Mouse (Mus musculus): ENCODE data around the gene Cd5. TPM values are rescaled to one million over a fixed set of nuclear protein-coding genes. Genes with fewer than 3 reads are reported as not detected.

Gene Cd5
- polyA plus RNA-seq, 1 experiment = 2.6 TPM

GRCm38 (mm10) chr19:10768694-10769428, 30.1 kb upstream of the Cd5 start:
- Histone ChIP-seq H3K27me3 (ENCODE audit: control insufficient read depth, insufficient read depth, low read length) (no peaks in the 10 kb centered on the region), H3K4me3 (ENCODE audit: low read depth, low read length) (no peak overlapping the region), H3K36me3 (ENCODE audit: control insufficient read depth, insufficient read depth, low read length) (no peaks in the 10 kb centered on the region), H3K4me1 (ENCODE audit: control insufficient read depth, insufficient read depth, insufficient read length, low read length) (no peaks in the 10 kb centered on the region), H3K27ac (ENCODE audit: insufficient read depth, low read depth, low read length) (no peak overlapping the region)
- WGBS = 70% methylated on average over 6 of the region's 6 CpGs
- TF ChIP-seq POLR2A (IDR thresholded peaks at IDR 0.05; ENCODE audit: low read depth, low read length) = no peak
- TF ChIP-seq CTCF (IDR thresholded peaks at IDR 0.05; ENCODE audit: extremely low read depth, insufficient read length, insufficient replicate concordance, low read depth, low read length) = no peak

DNA sequence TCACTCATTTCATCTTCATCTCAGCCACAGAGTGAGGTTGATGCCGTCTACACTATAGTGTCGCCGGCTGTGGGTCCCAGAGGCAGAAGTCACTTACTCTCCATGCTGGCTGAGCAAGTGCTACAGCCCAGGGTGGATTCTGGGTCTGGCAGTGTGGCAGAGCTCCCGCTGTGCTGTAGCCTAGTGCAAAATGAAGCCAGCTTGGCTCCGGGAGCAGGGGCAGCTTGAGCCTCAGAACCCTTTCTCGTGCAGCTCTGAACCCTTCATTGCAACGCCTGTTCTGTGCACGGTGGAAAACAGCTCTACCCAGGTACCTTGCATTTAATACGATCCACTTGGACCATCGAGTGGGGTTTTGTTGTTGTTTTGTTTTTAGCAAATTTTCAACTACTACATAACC, 28.8 kb upstream of the Cd5 start:
- H3K4me1 ChIP-seq (ENCODE audit: control insufficient read depth, insufficient read depth, insufficient read length, low read length) = no peaks in the 10 kb centered on the region
- H3K36me3 ChIP-seq (ENCODE audit: control insufficient read depth, insufficient read depth, low read length) = no peaks in the 10 kb centered on the region
- TF ChIP-seq CTCF (IDR thresholded peaks at IDR 0.05; ENCODE audit: extremely low read depth, insufficient read length, insufficient replicate concordance, low read depth, low read length) = no peak
- TF ChIP-seq POLR2A (IDR thresholded peaks at IDR 0.05; ENCODE audit: low read depth, low read length) = no peak
- H3K27ac ChIP-seq (ENCODE audit: insufficient read depth, low read depth, low read length) = no peak overlapping the region
- no peak overlapping the region for H3K4me3 ChIP-seq (ENCODE audit: low read depth, low read length)
- WGBS = 87% methylated on average over 10 of the region's 10 CpGs
- H3K27me3 ChIP-seq (ENCODE audit: control insufficient read depth, insufficient read depth, low read length) = no peaks in the 10 kb centered on the region

- Histone ChIP-seq H3K4me1 (ENCODE audit: control insufficient read depth, insufficient read depth, insufficient read length, low read length) (no peaks in the 10 kb centered on the region), H3K27me3 (ENCODE audit: control insufficient read depth, insufficient read depth, low read length) (no peaks in the 10 kb centered on the region), H3K36me3 (ENCODE audit: control insufficient read depth, insufficient read depth, low read length) (no peaks in the 10 kb centered on the region), H3K4me3 (ENCODE audit: low read depth, low read length) (no peak overlapping the region), H3K27ac (ENCODE audit: insufficient read depth, low read depth, low read length) (no peak overlapping the region)
- WGBS = 67% methylated on average over 21 of the region's 21 CpGs
- no peak for TF ChIP-seq POLR2A (IDR thresholded peaks at IDR 0.05; ENCODE audit: low read depth, low read length)
- TF ChIP-seq CTCF (IDR thresholded peaks at IDR 0.05; ENCODE audit: extremely low read depth, insufficient read length, insufficient replicate concordance, low read depth, low read length) = no peak
Measured at GRCm38 (mm10) chr19:10763381-10764031, 24.7 kb upstream of the Cd5 start.

DNA sequence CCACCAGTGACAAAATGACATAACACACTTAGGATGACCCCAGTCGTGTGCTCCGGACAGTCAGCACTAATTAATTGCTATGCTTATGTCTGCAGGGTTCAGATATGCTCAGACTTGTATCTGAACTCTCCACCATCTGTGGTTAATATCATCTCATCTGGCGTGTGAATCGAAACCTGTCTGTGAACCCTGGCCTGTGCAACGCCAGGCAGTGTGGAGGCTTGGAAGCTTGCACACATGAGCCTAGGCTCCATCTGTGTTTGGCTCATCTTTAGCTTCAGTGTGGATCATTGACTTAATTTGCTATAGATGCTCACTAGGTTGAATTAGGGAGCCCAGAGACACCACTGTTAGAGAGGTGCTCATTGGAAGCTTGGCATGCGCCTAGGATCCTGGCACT, 23.7 kb upstream of the Cd5 start:
- H3K27ac ChIP-seq (ENCODE audit: insufficient read depth, low read depth, low read length) = no peak overlapping the region
- TF ChIP-seq CTCF (IDR thresholded peaks at IDR 0.05; ENCODE audit: extremely low read depth, insufficient read length, insufficient replicate concordance, low read depth, low read length) (no peak), POLR2A (IDR thresholded peaks at IDR 0.05; ENCODE audit: low read depth, low read length) (no peak)
- WGBS = 63% methylated on average over 6 of the region's 6 CpGs

DNA sequence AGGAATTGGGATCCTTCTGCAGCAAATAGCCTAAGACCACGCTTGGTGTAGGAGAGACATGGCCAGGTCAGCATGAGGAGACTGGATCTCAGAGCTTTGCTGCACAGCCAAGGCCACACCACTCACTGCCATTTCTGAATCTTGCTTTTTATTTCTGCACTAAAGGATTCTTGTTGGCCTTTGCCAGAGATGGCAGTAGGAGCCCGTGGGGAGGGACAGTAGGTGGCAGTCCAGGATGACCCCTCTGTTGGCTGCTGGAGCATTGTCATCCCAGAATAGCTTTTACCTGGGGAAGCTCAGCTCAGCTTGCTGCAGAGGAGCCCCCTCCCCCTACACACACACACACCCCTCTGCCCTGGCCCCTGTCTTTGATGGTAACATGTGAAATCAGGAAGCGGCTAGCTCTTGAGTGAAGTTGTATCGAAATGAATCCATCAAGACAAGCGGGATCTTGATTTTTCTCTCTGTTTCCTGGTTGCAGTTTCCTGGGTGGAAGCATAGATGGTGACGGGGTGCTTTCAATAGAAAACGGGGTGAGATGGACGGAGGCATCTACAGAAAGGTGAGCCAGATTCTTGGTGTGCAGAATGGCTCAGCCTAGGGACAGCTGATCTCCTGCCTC, 23.1 kb upstream of the Cd5 start:
- Histone ChIP-seq H3K4me1 (ENCODE audit: control insufficient read depth, insufficient read depth, insufficient read length, low read length) (no peaks in the 10 kb centered on the region), H3K4me3 (ENCODE audit: low read depth, low read length) (no peak overlapping the region), H3K27me3 (ENCODE audit: control insufficient read depth, insufficient read depth, low read length) (no peaks in the 10 kb centered on the region), H3K27ac (ENCODE audit: insufficient read depth, low read depth, low read length) (no peak overlapping the region), H3K36me3 (ENCODE audit: control insufficient read depth, insufficient read depth, low read length) (no peaks in the 10 kb centered on the region)
- 75% methylated on average over 8 of the region's 8 CpGs for WGBS
- TF ChIP-seq POLR2A (IDR thresholded peaks at IDR 0.05; ENCODE audit: low read depth, low read length) (no peak), CTCF (IDR thresholded peaks at IDR 0.05; ENCODE audit: extremely low read depth, insufficient read length, insufficient replicate concordance, low read depth, low read length) (no peak)

More for the DNA sequence above, 23.7 kb upstream of the Cd5 start:
- Histone ChIP-seq H3K36me3 (ENCODE audit: control insufficient read depth, insufficient read depth, low read length) (no peaks in the 10 kb centered on the region), H3K4me1 (ENCODE audit: control insufficient read depth, insufficient read depth, insufficient read length, low read length) (no peaks in the 10 kb centered on the region), H3K27me3 (ENCODE audit: control insufficient read depth, insufficient read depth, low read length) (no peaks in the 10 kb centered on the region), H3K4me3 (ENCODE audit: low read depth, low read length) (no peak overlapping the region)

DNA sequence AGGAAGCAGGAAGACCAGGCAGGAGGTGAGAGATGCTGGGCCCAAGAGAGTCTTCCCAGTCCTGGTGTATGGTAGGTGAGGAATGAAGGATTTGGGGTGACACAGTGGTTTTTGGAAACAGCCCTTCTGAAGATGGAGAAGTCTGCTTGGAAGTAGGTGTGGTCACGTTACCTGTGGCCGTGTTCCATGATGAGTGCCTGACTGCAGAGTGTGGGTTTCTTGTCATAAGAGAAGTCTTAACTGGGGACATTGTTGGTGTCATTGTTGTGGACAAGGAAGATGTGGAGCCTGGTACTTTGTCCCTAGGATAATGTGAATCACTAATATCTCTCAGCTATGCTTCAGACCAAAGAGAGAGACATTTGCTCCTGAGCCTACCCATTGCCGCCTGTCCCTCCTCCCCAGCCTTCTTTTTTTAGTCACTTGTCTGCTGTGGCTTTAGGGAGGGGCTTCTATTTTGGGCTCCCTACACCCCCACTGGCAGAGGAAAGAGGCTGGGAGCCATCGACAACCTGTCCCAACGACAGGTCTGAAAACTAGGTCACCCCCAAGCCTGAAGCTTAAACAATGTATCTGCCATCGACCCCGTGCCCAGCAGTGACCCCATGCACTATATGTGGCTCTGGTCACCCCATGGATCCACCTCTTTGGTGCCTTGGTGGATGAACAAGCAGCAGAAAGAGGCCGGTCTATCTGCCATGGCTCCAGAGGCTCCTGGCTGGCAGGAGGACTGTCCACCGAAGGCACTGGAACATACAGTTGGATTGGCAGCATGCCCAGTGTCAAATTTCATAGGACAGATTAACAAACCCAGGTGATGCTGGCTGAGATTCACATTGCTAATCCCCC, 21.4 kb upstream of the Cd5 start:
- Histone ChIP-seq H3K27me3 (ENCODE audit: control insufficient read depth, insufficient read depth, low read length) (no peaks in the 10 kb centered on the region), H3K27ac (ENCODE audit: insufficient read depth, low read depth, low read length) (no peak overlapping the region), H3K4me1 (ENCODE audit: control insufficient read depth, insufficient read depth, insufficient read length, low read length) (no peaks in the 10 kb centered on the region), H3K36me3 (ENCODE audit: control insufficient read depth, insufficient read depth, low read length) (no peaks in the 10 kb centered on the region), H3K4me3 (ENCODE audit: low read depth, low read length) (no peak overlapping the region)
- TF ChIP-seq POLR2A (IDR thresholded peaks at IDR 0.05; ENCODE audit: low read depth, low read length) (no peak), CTCF (IDR thresholded peaks at IDR 0.05; ENCODE audit: extremely low read depth, insufficient read length, insufficient replicate concordance, low read depth, low read length) (no peak)
- whole genome bisulfite sequencing = 72% methylated on average over 9 of the region's 9 CpGs
